Mouse (Mus musculus) lung, embryonic 16.5 days (tissue): ENCODE data around the gene Dbx1. TPM values are rescaled to one million over a fixed set of nuclear protein-coding genes. Genes with fewer than 3 reads are reported as not detected.

Experiments
- ATAC-seq: fragments of 200-750 bp; cut with Nextera tagmentation; 2 replicates; pipeline ENCODE4 v1.8.0; 2017; ENCODE audit warnings: low read depth, mild to moderate bottlenecking, moderate library complexity
- H3K27ac ChIP-seq: fragments of 300-500 bp; sonication (generic); 2 replicates; pipeline ENCODE4 v1.5.1; 2014; ENCODE audit warnings: mild to moderate bottlenecking, control low read depth, low read length
- H3K27me3 ChIP-seq: fragments of 300-500 bp; sonication (generic); 2 replicates; pipeline ENCODE4 v1.6.1; 2014; ENCODE audit warnings: low read depth, low read length, mixed read lengths; ENCODE audit not compliant: control insufficient read depth, insufficient read depth
- H3K36me3 ChIP-seq: fragments of 300-500 bp; sonication (generic); 2 replicates; pipeline ENCODE4 v1.6.1; 2014; ENCODE audit warnings: low read length; ENCODE audit not compliant: control insufficient read depth, insufficient read depth
- H3K4me1 ChIP-seq: fragments of 300-500 bp; sonication (generic); replicated peaks from 2 replicates; pipeline ENCODE4 v1.6.1; 2014; ENCODE audit warnings: low read length, mixed read lengths; ENCODE audit not compliant: control insufficient read depth, insufficient read depth
- H3K4me2 ChIP-seq: fragments of 300-500 bp; sonication (generic); 2 replicates; pipeline ENCODE4 v1.6.1; 2014; ENCODE audit warnings: low read depth, low read length, control low read depth
- H3K4me3 ChIP-seq: fragments of 300-500 bp; sonication (generic); 2 replicates; pipeline ENCODE4 v1.5.1; 2014; ENCODE audit warnings: mild to moderate bottlenecking, low read length, control low read depth
- H3K9ac ChIP-seq: fragments of 300-500 bp; sonication (generic); 2 replicates; pipeline ENCODE4 v1.6.1; 2014; ENCODE audit warnings: low read length, control low read depth
- H3K9me3 ChIP-seq: fragments of 300-500 bp; sonication (generic); 2 replicates; pipeline ENCODE4 v1.6.1; 2016; ENCODE audit warnings: low read length; ENCODE audit not compliant: control insufficient read depth
- WGBS: fragments of 180-500 bp; shearing (Covaris S2); extraction: QIAGEN DNeasy Blood & Tissue Kit; methylation state at CpG from one replicate; pipeline ENCODE4 v1.1.7; 2014; 5-methylcytosine and 5-hydroxymethylcytosine counted together
- polyA plus RNA-seq: library from polyadenylated mRNA; unstranded; fragments of >200 nt; fragmentation: Nextera tagmentation; extraction: Ambion mirVana; gene quantifications from 2 replicates; pipeline ENCODE4 v1.2.1, GENCODE M21; 2015

The Dbx1 gene
- polyA plus RNA-seq, 1 experiment from 2014 or later: not detected

DNA sequence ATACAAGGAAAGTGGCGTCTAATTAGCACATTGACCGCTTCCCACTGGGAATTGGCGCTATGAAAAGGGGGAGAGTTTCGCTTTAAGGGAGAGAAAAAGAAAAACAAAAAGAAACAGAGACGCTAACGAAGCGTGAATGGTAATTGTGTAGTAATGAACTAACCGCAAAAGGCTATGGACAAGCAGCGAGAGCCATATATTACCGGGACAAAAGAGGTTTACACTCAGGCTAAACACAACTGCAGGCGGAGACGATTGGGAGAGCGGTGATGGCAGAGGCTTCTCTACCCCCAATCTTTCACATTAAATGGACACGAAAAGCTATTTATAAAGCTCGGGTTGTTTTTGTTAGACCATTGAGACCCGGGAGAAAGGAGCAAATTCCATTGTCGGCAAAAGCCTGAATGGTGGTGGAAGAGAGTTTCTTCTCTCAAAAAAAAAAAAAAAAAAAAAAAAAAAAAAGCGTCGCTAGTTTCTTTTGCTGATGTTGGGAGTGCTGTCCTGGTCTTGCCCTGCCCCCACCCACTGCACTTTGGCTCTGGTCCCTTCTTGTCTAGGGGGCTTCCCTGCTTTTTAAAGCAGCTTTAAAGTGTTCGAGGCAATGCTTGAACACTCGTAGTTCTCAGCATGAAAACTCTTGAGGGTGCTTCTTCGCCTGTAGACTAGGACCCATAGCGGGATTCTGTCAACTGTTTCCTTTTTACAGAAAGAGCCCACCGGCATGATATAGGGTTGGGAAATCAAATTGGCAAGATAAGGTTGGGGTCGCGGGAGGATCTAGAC lies 2.2 kb downstream of the Dbx1 start:
- no peak for ATAC-seq
- no peak overlapping the region for H3K9ac ChIP-seq
- peak overlapping the region; percentile 83 for H3K4me2 ChIP-seq
- H3K9me3 ChIP-seq: no peaks in the 10 kb centered on the region
- peaks cover 88% of the 10 kb centered on the region for H3K27me3 ChIP-seq
- H3K27ac ChIP-seq: no peak overlapping the region
- WGBS: 1% methylated on average over 26 of the region's 26 CpGs
- peaks cover 36% of the 10 kb centered on the region for H3K4me1 ChIP-seq
- H3K36me3 ChIP-seq: no peaks in the 10 kb centered on the region
- H3K4me3 ChIP-seq: peak overlapping the region; percentile 55

DNA sequence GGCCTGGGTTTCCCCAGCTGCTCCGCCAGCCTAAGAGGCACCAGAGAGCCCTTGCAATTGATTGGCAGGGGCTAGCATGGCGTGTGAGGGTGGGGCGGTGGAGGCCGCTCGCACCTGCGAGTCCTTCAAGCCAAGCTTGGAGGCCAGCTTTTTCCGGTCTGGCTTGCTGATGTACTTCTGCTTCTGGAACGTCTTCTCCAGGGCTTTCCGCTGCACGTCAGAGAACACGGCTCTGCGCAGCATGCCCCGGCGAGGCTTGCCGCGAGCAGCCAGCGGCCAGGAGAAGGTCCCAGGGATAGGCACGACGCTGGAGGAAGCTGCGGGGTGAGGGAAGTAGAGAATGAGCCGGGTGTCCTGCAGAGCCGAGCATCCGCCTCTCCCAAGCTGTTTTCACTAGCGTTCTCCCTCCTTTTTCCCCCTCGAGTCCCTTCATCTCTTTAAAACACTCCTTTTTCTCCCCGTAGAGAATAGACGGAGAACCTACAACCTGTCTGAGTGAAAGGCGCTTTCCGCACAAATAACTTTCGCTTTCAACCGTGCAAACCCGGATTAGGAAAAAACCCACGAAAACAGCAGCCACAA lies 3.2 kb downstream of the Dbx1 start:
- peak; percentile 89 for ATAC-seq
- WGBS: 1% methylated on average over 33 of the region's 33 CpGs
- H3K9ac ChIP-seq: peak overlapping the region; percentile 47; the same call in 1 of the 2 replicates

DNA sequence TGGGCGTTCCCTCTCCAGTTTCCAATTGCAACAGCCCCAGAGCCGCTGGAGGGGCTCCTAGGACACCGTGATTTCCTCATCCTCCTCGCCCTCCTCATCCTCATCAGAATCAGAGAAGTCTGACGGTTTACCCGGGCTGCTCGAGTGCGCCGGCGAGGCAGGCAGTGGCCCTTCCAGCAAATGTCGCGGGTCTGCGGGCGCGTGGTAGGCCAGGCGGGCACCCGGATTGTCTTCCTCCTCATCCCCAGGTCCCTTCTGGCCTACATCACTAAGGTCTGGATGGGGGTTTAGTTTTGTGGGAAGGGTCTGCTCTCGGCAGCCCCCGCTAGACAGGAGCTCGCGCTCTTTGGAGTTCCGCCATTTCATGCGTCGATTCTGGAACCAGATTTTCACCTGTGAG lies 4.3 kb downstream of the Dbx1 start:
- H3K4me1 ChIP-seq: peaks cover 25% of the 10 kb centered on the region

More for the DNA sequence above, 3.2 kb downstream of the Dbx1 start:
- Histone ChIP-seq H3K27ac (no peak overlapping the region), H3K4me1 (peaks cover 28% of the 10 kb centered on the region), H3K4me3 (peak overlapping the region; percentile 55), H3K9me3 (no peaks in the 10 kb centered on the region), H3K4me2 (peak overlapping the region; percentile 83), H3K36me3 (no peaks in the 10 kb centered on the region), H3K27me3 (peaks cover 79% of the 10 kb centered on the region)

DNA sequence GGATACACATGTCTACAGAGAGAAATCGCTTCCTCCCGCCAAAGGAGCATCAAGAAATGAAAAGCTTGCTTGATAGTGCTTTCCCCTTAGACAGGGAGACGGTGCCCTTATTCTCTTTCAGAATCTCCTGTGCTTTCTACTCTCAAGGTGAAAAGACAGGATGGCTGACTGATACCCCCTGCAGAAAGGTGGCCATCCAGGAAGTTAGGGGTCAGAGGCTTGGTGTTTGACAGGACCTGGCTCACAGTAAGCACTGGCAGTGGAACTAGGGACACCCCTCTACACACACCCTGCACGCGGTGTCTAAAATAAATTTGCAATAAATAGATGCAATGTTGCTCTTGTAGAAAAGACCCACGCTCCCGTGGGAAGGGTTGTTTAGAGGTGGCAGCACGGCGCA lies 4.8 kb downstream of the Dbx1 start:
- ATAC-seq: no peak
- 11% methylated on average over 9 of the region's 9 CpGs for WGBS
- Histone ChIP-seq H3K9ac (no peak overlapping the region), H3K27ac (no peak overlapping the region), H3K4me2 (no peak overlapping the region), H3K4me1 (peaks cover 25% of the 10 kb centered on the region), H3K9me3 (no peaks in the 10 kb centered on the region), H3K27me3 (peaks cover 68% of the 10 kb centered on the region), H3K36me3 (no peaks in the 10 kb centered on the region), H3K4me3 (no peak overlapping the region)

More for the DNA sequence above, 4.3 kb downstream of the Dbx1 start:
- Histone ChIP-seq H3K27me3 (peaks cover 73% of the 10 kb centered on the region), H3K9ac (no peak overlapping the region), H3K27ac (no peak overlapping the region), H3K4me3 (0 out of 2 replicates have a peak overlapping the region, but pooled peaks have one; percentile 11), H3K36me3 (no peaks in the 10 kb centered on the region), H3K4me2 (no peak overlapping the region), H3K9me3 (no peaks in the 10 kb centered on the region)
- ATAC-seq: no peak
- 4% methylated on average over 22 of the region's 24 CpGs for WGBS

DNA sequence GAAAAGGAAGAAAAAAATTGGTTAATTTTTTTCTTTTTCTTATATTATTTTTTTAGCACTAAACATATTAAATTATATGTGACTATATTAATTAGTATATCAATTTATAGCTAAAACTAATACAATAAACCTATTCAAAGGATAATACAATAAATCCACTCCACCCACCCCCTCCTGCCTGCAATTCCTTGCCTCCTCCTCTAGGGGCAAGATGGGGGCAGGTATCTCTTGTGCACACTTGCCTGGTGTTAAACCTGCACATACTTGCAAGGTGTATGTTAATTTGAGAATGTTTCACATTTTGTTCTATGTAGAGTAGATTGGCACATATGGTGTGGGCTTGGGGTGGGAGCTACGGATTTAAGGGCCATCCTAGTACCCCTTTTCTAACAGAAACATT lies 16.5 kb downstream of the Dbx1 start:
- Histone ChIP-seq H3K27me3 (no peaks in the 10 kb centered on the region; the same call in 1 of the 2 replicates), H3K4me1 (no peaks in the 10 kb centered on the region), H3K36me3 (no peaks in the 10 kb centered on the region), H3K9me3 (no peaks in the 10 kb centered on the region), H3K27ac (no peak overlapping the region), H3K4me2 (no peak overlapping the region), H3K9ac (no peak overlapping the region), H3K4me3 (no peak overlapping the region)
- WGBS: 72% methylated on average over 1 of the region's 1 CpGs
- ATAC-seq: no peak

DNA sequence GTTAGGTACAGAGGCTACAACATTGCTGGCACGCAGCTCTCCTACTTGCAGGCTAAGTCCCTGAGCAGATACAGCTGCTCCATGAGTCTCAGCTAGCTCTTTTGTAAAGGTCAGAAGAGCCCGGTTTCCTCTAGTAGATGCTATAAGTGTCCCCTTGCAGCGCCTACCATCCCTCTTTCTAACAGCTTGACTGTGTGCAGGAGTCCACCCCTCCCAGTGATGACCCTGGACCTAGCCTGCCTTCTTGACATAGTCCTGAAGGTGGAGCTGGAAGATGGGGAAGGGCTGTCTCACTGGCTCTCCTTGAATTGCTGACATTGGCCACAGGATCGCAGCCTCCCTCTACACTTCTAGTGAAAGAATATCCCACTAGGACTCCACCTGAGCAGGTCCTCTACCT lies 19.6 kb downstream of the Dbx1 start:
- H3K9me3 ChIP-seq: no peaks in the 10 kb centered on the region
- no peak for ATAC-seq
- no peak overlapping the region for H3K4me3 ChIP-seq
- H3K4me2 ChIP-seq: no peak overlapping the region
- WGBS: 76% methylated on average over 4 of the region's 4 CpGs
- H3K27me3 ChIP-seq: no peaks in the 10 kb centered on the region; the same call in 1 of the 2 replicates
- H3K4me1 ChIP-seq: no peaks in the 10 kb centered on the region
- no peak overlapping the region for H3K27ac ChIP-seq
- H3K36me3 ChIP-seq: no peaks in the 10 kb centered on the region
- no peak overlapping the region for H3K9ac ChIP-seq

DNA sequence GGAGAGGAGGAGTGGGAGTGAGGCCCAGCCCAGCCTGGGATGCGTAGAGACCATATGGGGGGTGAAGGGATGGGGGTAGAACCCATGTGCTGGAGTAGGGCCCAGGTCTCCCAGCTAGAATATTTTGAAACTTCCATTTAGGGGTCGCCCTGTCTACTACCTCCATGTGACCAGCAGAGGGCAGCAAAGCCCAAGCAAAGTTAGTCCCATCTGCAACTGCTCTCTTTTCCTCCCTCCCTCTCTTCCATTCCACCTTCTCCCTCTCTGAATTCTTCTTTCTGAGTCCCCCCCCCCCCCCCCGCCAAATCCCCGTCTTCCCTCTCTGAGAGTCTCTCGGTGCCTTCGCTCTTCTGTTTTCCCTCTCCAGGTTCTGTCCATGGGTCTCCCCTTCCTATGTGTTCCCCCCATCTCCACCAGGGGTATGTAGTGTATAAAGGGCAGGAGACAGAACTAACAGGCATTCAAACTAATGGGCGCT lies 20.4 kb downstream of the Dbx1 start:
- no peak overlapping the region for H3K27ac ChIP-seq
- peak; percentile 66 for ATAC-seq
- no peaks in the 10 kb centered on the region for H3K36me3 ChIP-seq
- 6% methylated on average over 6 of the region's 7 CpGs for WGBS
- no peak overlapping the region for H3K4me3 ChIP-seq
- H3K9me3 ChIP-seq: no peaks in the 10 kb centered on the region
- no peaks in the 10 kb centered on the region; the same call in 1 of the 2 replicates for H3K27me3 ChIP-seq
- H3K9ac ChIP-seq: no peak overlapping the region
- H3K4me1 ChIP-seq: no peaks in the 10 kb centered on the region
- peak overlapping the region; percentile 43 for H3K4me2 ChIP-seq

DNA sequence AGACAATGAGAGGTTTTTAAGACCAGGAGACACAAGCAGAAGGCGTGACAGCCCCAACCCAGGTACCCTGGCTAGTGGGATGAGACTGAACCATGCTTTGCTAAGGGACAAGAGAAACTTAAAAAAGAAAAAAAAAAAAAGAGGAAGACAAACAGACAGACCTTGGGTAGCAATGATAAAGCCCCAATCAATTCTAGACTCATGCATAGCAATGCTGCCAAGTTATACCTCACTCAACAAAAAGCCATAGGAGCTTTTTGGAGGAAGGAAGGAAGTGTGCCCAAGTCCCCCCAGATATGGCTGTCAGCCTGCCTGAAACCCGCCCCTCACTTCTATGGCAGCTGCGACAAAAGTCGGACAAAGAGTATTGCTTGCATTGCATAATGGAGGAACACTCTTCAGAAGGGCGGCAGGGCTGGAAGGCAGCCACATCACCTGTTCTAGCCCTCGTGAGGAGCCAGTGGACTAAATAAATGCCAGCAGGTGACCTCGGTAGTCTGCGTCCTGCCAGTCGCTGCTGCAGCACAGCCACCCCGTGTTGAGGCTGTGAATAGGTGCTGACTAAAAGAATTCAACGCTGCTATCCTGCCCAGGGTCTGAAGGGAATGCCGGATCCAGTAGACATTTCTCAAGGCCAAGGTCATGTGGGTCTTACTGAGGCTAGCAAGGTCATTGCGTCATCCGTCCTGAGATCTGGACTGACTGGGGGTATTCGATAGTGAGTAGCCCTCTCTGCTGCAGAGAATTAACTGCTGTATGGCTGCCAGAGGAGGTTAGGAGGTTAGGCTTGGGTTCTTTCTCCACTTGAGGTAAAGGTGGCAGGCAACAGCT lies 31.5 kb downstream of the Dbx1 start:
- H3K9ac ChIP-seq: no peak overlapping the region
- no peak for ATAC-seq
- no peaks in the 10 kb centered on the region for H3K27me3 ChIP-seq
- no peaks in the 10 kb centered on the region for H3K9me3 ChIP-seq
- 79% methylated on average over 15 of the region's 15 CpGs for WGBS
- no peaks in the 10 kb centered on the region; the same call in 1 of the 2 replicates for H3K36me3 ChIP-seq
- H3K27ac ChIP-seq: no peak overlapping the region
- no peaks in the 10 kb centered on the region for H3K4me1 ChIP-seq
- H3K4me2 ChIP-seq: no peak overlapping the region
- no peak overlapping the region for H3K4me3 ChIP-seq

DNA sequence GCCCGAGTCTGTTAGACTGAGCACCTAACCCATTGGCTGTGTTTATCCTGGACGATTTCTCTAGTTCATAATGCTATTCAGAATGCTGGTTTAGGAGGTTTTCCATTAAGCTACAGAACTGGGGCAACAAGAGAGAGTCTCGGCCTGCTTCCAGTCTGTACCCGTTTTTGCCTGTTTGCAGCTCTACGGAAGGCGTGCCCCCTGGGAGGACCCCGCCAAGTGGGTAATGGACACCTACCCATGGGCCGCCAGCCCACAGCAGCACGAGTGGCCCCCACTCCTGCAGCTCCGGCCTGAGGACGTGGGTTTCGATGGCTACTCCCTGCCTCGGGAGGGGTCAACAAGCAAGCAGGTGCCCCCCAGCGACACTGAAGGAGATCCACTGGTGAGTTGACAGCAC lies 32.4 kb downstream of the Dbx1 start:
- peaks cover 3% of the 10 kb centered on the region; the same call in 1 of the 2 replicates for H3K36me3 ChIP-seq
- no peaks in the 10 kb centered on the region for H3K9me3 ChIP-seq
- WGBS: 84% methylated on average over 14 of the region's 14 CpGs
- H3K4me1 ChIP-seq: no peaks in the 10 kb centered on the region; the same call in 1 of the 2 replicates
- no peaks in the 10 kb centered on the region for H3K27me3 ChIP-seq
- no peak overlapping the region for H3K9ac ChIP-seq
- no peak overlapping the region for H3K4me3 ChIP-seq
- no peak overlapping the region for H3K27ac ChIP-seq
- ATAC-seq: no peak
- no peak overlapping the region for H3K4me2 ChIP-seq
